Mouse (Mus musculus) spleen, postnatal 14 days (tissue): Measurements from ENCODE around the gene Ppih.
"Not testable (repeated sequence)": the region's sequence is repeated elsewhere in the genome, so short reads cannot be mapped to it uniquely, and the experiment has no call there.

ENCODE experiments used
- DNase-seq, 2 experiments: peaks; one replicate each; pipeline ENCODE4 v3.0.0; 2021 to 2022; ENCODE audit warnings: low spot score in 2 of 2

Ppih gene

GRCm38 (mm10) chr4:119291921-119292320 is 28.4 kb downstream of the Ppih start:
- DNase-seq = no peak

- no peak for DNase-seq
Observed at GRCm38 (mm10) chr4:119285336-119285735, 35.0 kb downstream of the Ppih start.

GRCm38 (mm10) chr4:119284861-119285260 is 35.5 kb downstream of the Ppih start:
- DNase-seq = no peak

GRCm38 (mm10) chr4:119278784-119279183 is 41.6 kb downstream of the Ppih start:
- not testable (repeated sequence) for DNase-seq

- no peak for DNase-seq
Observed at GRCm38 (mm10) chr4:119275726-119276125, 44.6 kb downstream of the Ppih start.

GRCm38 (mm10) chr4:119275226-119275625 is 45.1 kb downstream of the Ppih start:
- DNase-seq = no peak

GRCm38 (mm10) chr4:119274627-119275026 is 45.7 kb downstream of the Ppih start:
- no peak for DNase-seq

GRCm38 (mm10) chr4:119266606-119267005 is 53.7 kb downstream of the Ppih start:
- DNase-seq = no peak

GRCm38 (mm10) chr4:119263459-119263858 is 56.9 kb downstream of the Ppih start:
- DNase-seq = no peak

- DNase-seq = no peak
Observed at GRCm38 (mm10) chr4:119262483-119262882, 57.9 kb downstream of the Ppih start.

GRCm38 (mm10) chr4:119261087-119261713 is 59.1 kb downstream of the Ppih start:
- DNase-seq = no peak

- DNase-seq = no peak
Observed at GRCm38 (mm10) chr4:119259344-119260254, 60.7 kb downstream of the Ppih start.

GRCm38 (mm10) chr4:119257083-119257482 is 63.3 kb downstream of the Ppih start:
- no peak for DNase-seq

- no peak for DNase-seq
Observed at GRCm38 (mm10) chr4:119255351-119255750, 65.0 kb downstream of the Ppih start, which contains the start of gene Cldn19. TSS of gene Cldn19 (plus strand) at chr4:119255414.

GRCm38 (mm10) chr4:119254012-119254618 is 66.2 kb downstream of the Ppih start:
- no peak for DNase-seq

- DNase-seq = no peak
Observed at GRCm38 (mm10) chr4:119252025-119252808, 68.1 kb downstream of the Ppih start.
